Mouse (Mus musculus): Measurements from ENCODE around the gene Cgrrf1. TPM values are rescaled to one million over a fixed set of nuclear protein-coding genes. Genes with fewer than 3 reads are reported as not detected.

The Cgrrf1 gene
- total RNA-seq, 2 experiments from 2014 or later = 33.2 to 34.9 TPM

DNA sequence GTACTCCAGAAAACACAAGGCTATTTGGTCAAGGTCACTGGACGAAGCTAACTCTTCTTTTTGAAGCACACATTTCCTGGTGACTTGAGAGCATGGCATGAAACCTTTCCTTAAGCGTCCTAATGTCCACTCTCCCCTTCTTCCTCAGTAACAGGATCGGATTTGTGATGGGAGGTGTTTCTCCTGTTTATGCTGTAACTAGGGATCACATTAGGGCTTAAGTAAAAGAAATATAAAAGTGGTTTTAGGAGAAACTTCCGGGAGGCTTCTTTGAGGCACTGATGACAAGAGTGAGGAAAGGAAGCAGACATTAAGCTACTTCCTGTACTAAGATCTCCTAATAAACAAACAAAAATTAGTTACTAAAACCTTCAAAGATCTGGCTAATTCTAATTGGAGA is 630 bp upstream of the Cgrrf1 start:
- DNase-seq (ENCODE audit: extremely low spot score in 1 of 2, low spot score in 2 of 2) = no peak
- H3K27ac ChIP-seq = no peak overlapping the region; the same call in 1 of the 2 replicates
- no peak for TF ChIP-seq CTCF (IDR thresholded peaks at IDR 0.05)
- H3K4me3 ChIP-seq = peak overlapping the region; percentile 99
- intact Hi-C loops (cut with DNase I) = loop anchor here (5.0 kb wide), 1 partner anchor 256 kb away; no protein-coding TSS in a partner anchor

DNA sequence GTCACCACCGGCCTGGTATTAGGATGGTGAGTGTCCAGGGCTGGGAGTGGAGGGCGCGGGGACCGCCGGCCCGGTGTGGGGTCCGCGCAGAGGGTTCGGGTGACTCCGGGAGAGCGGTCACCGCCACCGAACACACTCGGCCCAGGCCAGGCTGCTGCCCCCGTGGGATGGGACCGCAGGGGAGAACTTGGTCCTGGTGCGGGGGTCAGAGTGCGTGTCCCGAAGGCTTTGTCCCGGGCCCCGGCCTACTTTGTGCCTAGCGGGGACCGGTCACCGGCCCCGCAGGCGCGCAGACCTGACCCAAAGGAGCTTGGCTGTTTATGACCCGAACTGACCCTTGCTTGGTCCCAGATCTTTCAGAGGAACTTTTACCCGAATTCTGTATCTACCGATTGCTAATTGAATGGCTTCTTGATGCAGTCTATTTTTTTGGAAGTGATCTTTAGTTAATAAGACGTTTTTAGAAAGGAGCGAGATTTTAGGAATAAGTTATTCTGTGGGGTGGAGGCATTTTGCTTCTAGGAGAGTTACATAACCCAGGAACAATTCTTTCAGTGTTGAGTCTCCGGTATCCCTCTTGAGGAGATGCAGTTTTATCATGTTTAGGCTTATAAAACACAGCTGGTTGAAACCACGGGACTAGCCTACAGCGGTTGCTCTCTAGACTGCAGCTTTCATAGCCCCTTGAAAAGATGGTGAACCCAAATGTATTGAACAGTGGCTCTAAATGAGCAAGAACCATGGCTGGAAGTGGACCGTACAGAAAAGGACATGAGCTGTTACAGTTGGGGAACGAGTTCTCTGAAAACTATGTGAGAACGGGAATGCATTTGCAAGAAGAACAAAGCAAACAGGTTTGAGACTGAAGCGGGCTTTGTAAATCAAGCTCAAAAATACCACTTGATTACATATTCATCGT is 688 bp downstream of the Cgrrf1 start:
- Histone ChIP-seq H3K4me3 (peak overlapping the region; percentile 99), H3K27ac (peak overlapping the region; percentile 87)
- TF ChIP-seq CTCF (IDR thresholded peaks at IDR 0.05) = no peak; the same call in 1 of the 2 replicates
- peak in 1 of 2 experiments; percentile 22 for DNase-seq (ENCODE audit: extremely low spot score in 1 of 2, low spot score in 2 of 2)
- intact Hi-C loops (cut with DNase I) = loop anchor here (1.0 to 5.0 kb wide), 2 partner anchors 10 to 255 kb away; partner anchors contain the start of gene Gmfb

DNA sequence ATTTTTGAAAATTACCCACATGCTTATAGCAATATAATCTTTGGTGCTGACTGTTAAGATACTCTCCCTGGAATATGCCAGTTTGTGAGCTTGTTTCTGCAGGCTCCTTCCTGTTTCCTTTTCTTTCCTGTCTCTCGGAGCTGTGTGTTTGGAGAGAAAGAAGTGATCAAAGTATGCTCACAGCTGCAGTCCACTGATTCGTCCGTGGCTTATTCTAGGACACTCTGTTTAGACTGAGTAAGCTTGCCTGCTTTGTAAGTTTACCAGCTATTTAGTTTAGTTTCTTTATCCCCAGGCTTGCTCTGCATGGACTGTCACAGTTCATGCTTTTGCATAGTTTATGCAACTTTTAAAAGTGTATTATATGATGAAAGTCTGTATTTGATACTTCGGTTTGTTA is 7.4 kb downstream of the Cgrrf1 start:
- no peak for TF ChIP-seq CTCF (IDR thresholded peaks at IDR 0.05)
- intact Hi-C loops (cut with DNase I) = no loop called here
- no peak for DNase-seq (ENCODE audit: extremely low spot score in 1 of 2, low spot score in 2 of 2)
- H3K27ac ChIP-seq = no peak overlapping the region
- H3K4me3 ChIP-seq = no peak overlapping the region

DNA sequence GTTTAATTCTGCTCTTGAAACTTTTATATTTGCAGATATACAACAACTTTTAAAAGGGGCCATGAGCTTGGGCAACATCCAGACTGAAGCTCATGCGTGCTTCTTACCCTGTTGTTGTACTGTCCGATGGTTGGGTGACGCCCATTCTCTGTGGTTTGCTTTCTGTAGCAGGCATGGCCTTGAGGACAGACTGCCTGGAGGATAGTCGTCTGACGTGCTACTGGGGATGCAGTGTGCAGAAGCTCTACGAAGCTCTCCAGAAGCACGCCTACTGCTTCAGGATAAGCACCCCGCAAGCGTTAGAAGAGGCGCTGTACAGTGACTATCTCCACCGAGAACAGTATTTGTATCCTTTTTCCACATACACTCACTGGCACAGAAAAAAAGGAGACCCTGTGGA is 13.8 kb downstream of the Cgrrf1 start:
- no peak overlapping the region for H3K27ac ChIP-seq
- TF ChIP-seq CTCF (IDR thresholded peaks at IDR 0.05) = no peak
- intact Hi-C loops (cut with DNase I) = no loop called here
- no peak for DNase-seq (ENCODE audit: extremely low spot score in 1 of 2, low spot score in 2 of 2)
- H3K4me3 ChIP-seq = no peak overlapping the region

DNA sequence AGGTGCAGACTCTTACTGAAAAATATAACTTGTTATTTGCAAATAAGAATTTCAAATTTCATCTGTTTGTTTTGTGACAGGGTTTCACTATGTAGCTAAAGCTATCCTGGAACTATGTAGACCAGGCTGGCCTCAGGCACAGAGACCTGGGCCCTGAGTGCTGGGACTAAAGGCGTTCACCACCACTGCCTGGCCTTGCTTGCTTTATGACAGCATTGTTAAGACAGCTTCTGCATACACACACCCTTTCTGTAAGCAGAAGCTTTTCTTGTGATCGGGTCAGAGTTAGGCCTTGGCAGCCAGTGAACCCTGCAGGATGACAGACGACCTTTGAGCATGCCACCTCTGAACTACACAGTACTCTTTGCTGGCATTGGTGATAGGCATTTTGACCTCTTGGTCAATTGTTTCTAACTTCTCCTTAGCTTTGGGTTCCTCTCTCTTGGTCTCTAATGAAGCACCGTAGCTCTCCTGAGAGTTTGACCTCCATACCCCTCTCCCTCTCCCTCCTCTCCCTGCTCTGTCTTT is 16.2 kb downstream of the Cgrrf1 start:
- no peak for TF ChIP-seq CTCF (IDR thresholded peaks at IDR 0.05)
- no peak overlapping the region for H3K4me3 ChIP-seq
- no peak for DNase-seq (ENCODE audit: extremely low spot score in 1 of 2, low spot score in 2 of 2)
- H3K27ac ChIP-seq = no peak overlapping the region
- intact Hi-C loops (cut with DNase I) = no loop called here

DNA sequence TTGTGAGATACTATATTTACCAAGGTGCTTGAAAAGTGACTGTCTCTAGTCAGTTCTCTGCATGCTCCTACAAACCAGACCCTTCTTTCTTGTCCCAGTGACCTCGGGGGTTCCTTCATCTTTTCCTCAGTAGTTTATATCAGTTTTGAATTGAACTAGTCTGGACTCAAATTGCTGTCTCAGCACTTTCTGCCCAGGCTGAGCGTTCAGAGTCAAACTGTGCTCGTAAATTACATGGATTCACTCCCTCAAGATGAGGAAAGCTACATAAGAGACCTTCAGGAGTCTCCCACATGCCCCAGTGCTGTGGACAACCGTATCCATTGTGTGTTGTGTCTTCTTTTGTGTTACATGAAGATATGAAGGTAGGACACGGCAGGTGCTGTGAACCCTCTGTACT is 16.8 kb downstream of the Cgrrf1 start:
- Histone ChIP-seq H3K27ac (no peak overlapping the region), H3K4me3 (no peak overlapping the region)
- no peak for DNase-seq (ENCODE audit: extremely low spot score in 1 of 2, low spot score in 2 of 2)
- no peak for TF ChIP-seq CTCF (IDR thresholded peaks at IDR 0.05)
- intact Hi-C loops (cut with DNase I) = no loop called here

DNA sequence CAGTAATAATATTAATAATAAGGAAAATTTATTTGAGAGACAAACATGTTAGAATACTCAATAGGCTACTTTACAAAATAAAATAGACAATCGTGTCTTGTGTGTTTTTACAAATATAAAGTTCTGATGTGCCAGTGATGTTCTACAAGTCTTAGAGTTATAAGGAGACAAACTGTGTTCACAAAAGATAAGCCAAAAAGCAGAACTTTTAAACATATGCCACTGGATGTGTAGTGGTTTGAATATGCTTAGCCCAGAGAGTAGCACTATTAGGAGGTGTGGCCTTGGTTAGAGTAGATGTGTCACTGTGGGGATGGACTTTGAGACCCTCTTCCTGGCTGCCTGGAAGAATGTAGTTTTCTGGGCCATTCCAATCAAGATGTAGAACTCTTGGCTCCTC is 17.8 kb downstream of the Cgrrf1 start:
- DNase-seq (ENCODE audit: extremely low spot score in 1 of 2, low spot score in 2 of 2) = no peak
- no peak for TF ChIP-seq CTCF (IDR thresholded peaks at IDR 0.05)
- H3K4me3 ChIP-seq = no peak overlapping the region
- intact Hi-C loops (cut with DNase I) = no loop called here
- H3K27ac ChIP-seq = no peak overlapping the region

DNA sequence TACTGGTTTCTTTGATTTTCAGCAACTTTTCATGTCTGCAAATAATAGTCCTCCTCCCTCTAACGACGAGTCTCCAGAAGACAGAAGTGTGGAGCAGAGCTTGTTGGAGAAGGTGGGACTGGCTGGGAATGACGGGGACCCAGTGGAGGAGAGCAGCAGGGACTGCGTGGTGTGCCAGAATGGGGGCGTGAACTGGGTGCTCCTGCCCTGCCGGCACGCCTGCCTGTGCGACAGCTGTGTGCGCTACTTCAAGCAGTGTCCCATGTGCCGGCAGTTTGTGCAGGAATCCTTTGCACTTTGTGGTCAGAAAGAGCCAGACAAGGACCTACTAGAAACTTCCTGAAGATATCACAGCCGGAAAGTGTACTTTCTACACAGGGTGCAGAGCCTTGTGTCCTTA is 21.8 kb downstream of the Cgrrf1 start:
- Histone ChIP-seq H3K4me3 (no peak overlapping the region), H3K27ac (no peak overlapping the region)
- no peak for TF ChIP-seq CTCF (IDR thresholded peaks at IDR 0.05)
- DNase-seq (ENCODE audit: extremely low spot score in 1 of 2, low spot score in 2 of 2) = no peak
- intact Hi-C loops (cut with DNase I) = no loop called here

DNA sequence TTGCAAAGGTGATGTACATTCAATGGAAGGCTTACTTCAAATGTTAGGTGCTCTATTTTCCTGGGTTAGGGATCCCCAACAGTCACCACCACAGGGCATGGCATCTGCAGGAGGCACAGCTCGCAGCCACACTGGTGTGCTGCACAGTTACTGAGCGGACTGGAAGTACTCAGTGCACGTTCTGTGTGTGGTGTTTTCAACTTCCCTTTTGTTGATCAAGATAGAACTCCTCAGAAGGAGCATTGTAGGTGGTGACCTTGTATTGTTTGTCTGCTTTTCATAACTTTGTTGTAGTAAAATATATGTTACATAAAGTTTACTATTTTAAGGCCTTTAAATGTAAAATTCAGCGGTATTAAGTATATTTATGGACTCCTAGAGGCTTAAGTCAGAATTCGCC is 31.0 kb downstream of the Cgrrf1 start:
- no peak for TF ChIP-seq CTCF (IDR thresholded peaks at IDR 0.05)
- Histone ChIP-seq H3K4me3 (no peak overlapping the region), H3K27ac (no peak overlapping the region)
- DNase-seq (ENCODE audit: extremely low spot score in 1 of 2, low spot score in 2 of 2) = no peak
- intact Hi-C loops (cut with DNase I) = no loop called here

DNA sequence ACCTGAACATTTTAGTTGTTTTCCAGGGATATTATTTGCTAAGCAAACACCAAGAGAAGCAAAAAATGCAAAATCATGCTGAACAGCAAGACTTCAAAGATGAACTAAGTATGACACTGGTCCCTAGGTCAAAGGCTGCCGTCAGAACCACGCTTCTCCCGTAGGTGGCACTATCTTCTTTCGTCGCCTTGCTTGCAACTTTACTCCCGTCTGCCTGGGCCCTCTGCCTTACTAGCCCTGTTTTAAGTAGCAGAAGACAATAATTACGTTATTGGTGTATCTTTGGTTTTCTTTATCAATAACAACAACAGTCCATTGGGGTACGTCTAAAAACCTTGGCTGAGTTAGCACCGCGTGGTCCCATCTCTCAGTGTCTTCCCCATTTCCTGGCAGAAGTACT is 49.0 kb downstream of the Cgrrf1 start:
- intact Hi-C loops (cut with DNase I) = loop anchor here (1.0 to 5.0 kb wide), 3 partner anchors 206 to 376 kb away; partner anchors contain the start of gene Gch1

DNA sequence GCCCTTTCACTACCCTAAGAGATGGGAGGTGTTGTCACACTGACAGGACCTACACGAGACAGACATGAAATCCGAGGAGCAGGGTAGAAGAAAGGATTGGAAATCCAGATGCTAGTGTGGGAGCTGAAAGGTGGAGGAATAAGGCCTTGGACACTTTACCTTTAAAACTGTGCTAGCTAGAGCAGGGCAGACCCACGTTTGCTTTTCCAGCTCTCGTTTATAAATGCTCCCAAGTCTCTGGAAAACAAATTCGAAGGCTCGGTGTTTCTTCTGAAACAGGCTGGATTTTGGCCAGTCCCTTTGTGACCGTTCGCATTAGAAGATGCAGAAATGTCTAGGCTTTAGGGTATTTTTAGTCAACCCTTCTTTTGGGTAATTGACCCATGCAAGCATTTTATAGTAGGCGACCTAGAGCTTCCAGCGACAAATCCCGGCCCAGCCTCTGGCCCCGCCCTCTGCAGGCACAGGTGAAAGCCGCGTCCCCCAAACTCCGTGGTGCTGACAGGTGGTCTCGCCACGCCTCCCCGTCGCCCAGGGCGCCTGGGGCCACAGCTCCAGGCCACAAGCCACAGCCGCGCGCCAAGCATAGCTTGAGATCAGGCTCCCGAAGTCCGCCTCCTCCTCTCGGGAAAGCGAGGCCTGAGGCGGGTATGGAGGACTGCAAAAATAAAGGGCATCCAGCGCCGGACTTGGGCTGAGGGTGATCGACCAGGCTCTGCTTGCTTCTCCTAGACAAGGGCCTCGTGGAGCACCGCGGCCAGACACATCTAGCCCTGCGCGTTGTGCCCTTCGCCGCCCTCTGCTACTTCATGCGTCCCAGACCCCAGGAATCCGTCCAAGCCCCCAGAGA is 49.9 kb downstream of the Cgrrf1 start:
- intact Hi-C loops (cut with DNase I) = loop anchor here (1.0 to 5.0 kb wide), 4 partner anchors 123 to 375 kb away; partner anchors contain the start of gene Gch1
- DNase-seq (ENCODE audit: extremely low spot score in 1 of 2, low spot score in 2 of 2) = peak; percentile 29 to 34
- Histone ChIP-seq H3K27ac (peak overlapping the region; percentile 67), H3K4me3 (peak overlapping the region; percentile 81)
- TF ChIP-seq CTCF (IDR thresholded peaks at IDR 0.05) = no peak

More for the DNA sequence above, 49.0 kb downstream of the Cgrrf1 start:
- TF ChIP-seq CTCF (IDR thresholded peaks at IDR 0.05) = peak; percentile 76
- H3K27ac ChIP-seq = no peak overlapping the region
- peak; percentile 41 to 50 for DNase-seq (ENCODE audit: extremely low spot score in 1 of 2, low spot score in 2 of 2)
- no peak overlapping the region for H3K4me3 ChIP-seq

Data from left cerebral cortex, adult 2 months (tissue).